Mouse (Mus musculus): ENCODE data around the gene Slc2a5. TPM values are rescaled to one million over a fixed set of nuclear protein-coding genes. Genes with fewer than 3 reads are reported as not detected.

The Slc2a5 gene
- 1.1 and 1.8 TPM in 2 replicates for polyA plus RNA-seq (2014; fragmentation: Nextera tagmentation; extraction: Ambion mirVana)

- peak; percentile 62 for DNase-seq (ENCODE audit: low spot score)
- Histone ChIP-seq H3K27ac (replicated peaks; ENCODE audit: low read depth, low read length) (no peak within 1 kb of the TSS), H3K9me3 (ENCODE audit: control insufficient read depth, low read length) (no peaks in the 10 kb centered on the region), H3K27me3 (ENCODE audit: control insufficient read depth, insufficient read depth, low read length) (no peaks in the 10 kb centered on the region), H3K4me1 (ENCODE audit: control insufficient read depth, insufficient read depth, low read length) (peaks cover 18% of the 10 kb centered on the region), H3K4me2 (ENCODE audit: low read depth, severe bottlenecking) (peak within 1 kb of the TSS; percentile 33), H3K36me3 (ENCODE audit: control insufficient read depth, insufficient read depth, low read length) (no peaks in the 10 kb centered on the region), H3K4me3 (ENCODE audit: low read depth, low read length) (no peak within 1 kb of the TSS), H3K9ac (ENCODE audit: low read length) (no peak within 1 kb of the TSS; the same call in 1 of the 2 replicates)
- peak; percentile 34; the same call in 1 of the 2 replicates for ATAC-seq (ENCODE audit: insufficient number of reproducible peaks, low FRiP score, low TSS enrichment, low read depth)
- 6% methylated on average over 15 of the region's 15 CpGs for WGBS
Observed at GRCm38 (mm10) chr4:150119055-150119454, at the start of gene Slc2a5. Slc2a5 (plus strand) TSS chr4:150119283.

GRCm38 (mm10) chr4:150070136-150070535, 48.9 kb upstream of the Slc2a5 start:
- Histone ChIP-seq H3K27ac (replicated peaks; ENCODE audit: low read depth, low read length) (no peak overlapping the region), H3K4me3 (ENCODE audit: low read depth, low read length) (no peak overlapping the region), H3K36me3 (ENCODE audit: control insufficient read depth, insufficient read depth, low read length) (no peaks in the 10 kb centered on the region), H3K9me3 (ENCODE audit: control insufficient read depth, low read length) (no peaks in the 10 kb centered on the region), H3K9ac (ENCODE audit: low read length) (no peak overlapping the region), H3K27me3 (ENCODE audit: control insufficient read depth, insufficient read depth, low read length) (no peaks in the 10 kb centered on the region), H3K4me2 (ENCODE audit: low read depth, severe bottlenecking) (no peak overlapping the region), H3K4me1 (ENCODE audit: control insufficient read depth, insufficient read depth, low read length) (0 out of 2 replicates have a peak, but pooled peaks cover 5% of the 10 kb centered on the region)
- no peak for ATAC-seq (ENCODE audit: insufficient number of reproducible peaks, low FRiP score, low TSS enrichment, low read depth)
- 62% methylated on average over 8 of the region's 8 CpGs for WGBS
- DNase-seq (ENCODE audit: low spot score), result no peak

- ATAC-seq (ENCODE audit: insufficient number of reproducible peaks, low FRiP score, low TSS enrichment, low read depth), result 0 out of 2 replicates have a peak, but pooled peaks have one; percentile 54
- Histone ChIP-seq H3K9ac (ENCODE audit: low read length) (no peak overlapping the region), H3K4me3 (ENCODE audit: low read depth, low read length) (no peak overlapping the region), H3K27ac (replicated peaks; ENCODE audit: low read depth, low read length) (no peak overlapping the region), H3K4me1 (ENCODE audit: control insufficient read depth, insufficient read depth, low read length) (0 out of 2 replicates have a peak, but pooled peaks cover 5% of the 10 kb centered on the region), H3K4me2 (ENCODE audit: low read depth, severe bottlenecking) (no peak overlapping the region), H3K36me3 (ENCODE audit: control insufficient read depth, insufficient read depth, low read length) (no peaks in the 10 kb centered on the region), H3K9me3 (ENCODE audit: control insufficient read depth, low read length) (no peaks in the 10 kb centered on the region), H3K27me3 (ENCODE audit: control insufficient read depth, insufficient read depth, low read length) (no peaks in the 10 kb centered on the region)
- DNase-seq (ENCODE audit: low spot score), result no peak
- WGBS, result 59% methylated on average over 15 of the region's 15 CpGs
Observed at GRCm38 (mm10) chr4:150072416-150073101, 46.5 kb upstream of the Slc2a5 start.

GRCm38 (mm10) chr4:150073102-150073473, 46.0 kb upstream of the Slc2a5 start:
- DNase-seq (ENCODE audit: low spot score), result peak; percentile 72
- Histone ChIP-seq H3K36me3 (ENCODE audit: control insufficient read depth, insufficient read depth, low read length) (no peaks in the 10 kb centered on the region), H3K27ac (replicated peaks; ENCODE audit: low read depth, low read length) (no peak overlapping the region), H3K27me3 (ENCODE audit: control insufficient read depth, insufficient read depth, low read length) (no peaks in the 10 kb centered on the region), H3K9ac (ENCODE audit: low read length) (no peak overlapping the region), H3K4me3 (ENCODE audit: low read depth, low read length) (no peak overlapping the region), H3K4me2 (ENCODE audit: low read depth, severe bottlenecking) (no peak overlapping the region), H3K4me1 (ENCODE audit: control insufficient read depth, insufficient read depth, low read length) (0 out of 2 replicates have a peak, but pooled peaks cover 5% of the 10 kb centered on the region), H3K9me3 (ENCODE audit: control insufficient read depth, low read length) (no peaks in the 10 kb centered on the region)
- 19% methylated on average over 8 of the region's 8 CpGs for WGBS
- ATAC-seq (ENCODE audit: insufficient number of reproducible peaks, low FRiP score, low TSS enrichment, low read depth), result no peak

GRCm38 (mm10) chr4:150075350-150075749, 43.7 kb upstream of the Slc2a5 start:
- Histone ChIP-seq H3K4me2 (ENCODE audit: low read depth, severe bottlenecking) (no peak overlapping the region), H3K9me3 (ENCODE audit: control insufficient read depth, low read length) (no peaks in the 10 kb centered on the region), H3K4me3 (ENCODE audit: low read depth, low read length) (no peak overlapping the region), H3K9ac (ENCODE audit: low read length) (no peak overlapping the region), H3K36me3 (ENCODE audit: control insufficient read depth, insufficient read depth, low read length) (no peaks in the 10 kb centered on the region), H3K27ac (replicated peaks; ENCODE audit: low read depth, low read length) (no peak overlapping the region), H3K4me1 (ENCODE audit: control insufficient read depth, insufficient read depth, low read length) (no peaks in the 10 kb centered on the region), H3K27me3 (ENCODE audit: control insufficient read depth, insufficient read depth, low read length) (no peaks in the 10 kb centered on the region)
- WGBS, result 87% methylated on average over 7 of the region's 7 CpGs
- no peak for DNase-seq (ENCODE audit: low spot score)
- ATAC-seq (ENCODE audit: insufficient number of reproducible peaks, low FRiP score, low TSS enrichment, low read depth), result no peak

GRCm38 (mm10) chr4:150076147-150076546, 42.9 kb upstream of the Slc2a5 start:
- Histone ChIP-seq H3K9me3 (ENCODE audit: control insufficient read depth, low read length) (no peaks in the 10 kb centered on the region), H3K27me3 (ENCODE audit: control insufficient read depth, insufficient read depth, low read length) (no peaks in the 10 kb centered on the region), H3K9ac (ENCODE audit: low read length) (no peak overlapping the region), H3K27ac (replicated peaks; ENCODE audit: low read depth, low read length) (no peak overlapping the region), H3K4me3 (ENCODE audit: low read depth, low read length) (no peak overlapping the region), H3K4me1 (ENCODE audit: control insufficient read depth, insufficient read depth, low read length) (no peaks in the 10 kb centered on the region), H3K4me2 (ENCODE audit: low read depth, severe bottlenecking) (no peak overlapping the region), H3K36me3 (ENCODE audit: control insufficient read depth, insufficient read depth, low read length) (no peaks in the 10 kb centered on the region)
- WGBS, result 36% methylated on average over 18 of the region's 18 CpGs
- DNase-seq (ENCODE audit: low spot score) (no peak), ATAC-seq (ENCODE audit: insufficient number of reproducible peaks, low FRiP score, low TSS enrichment, low read depth) (no peak)

- ATAC-seq (ENCODE audit: insufficient number of reproducible peaks, low FRiP score, low TSS enrichment, low read depth), result no peak
- 83% methylated on average over 2 of the region's 2 CpGs for WGBS
Observed at GRCm38 (mm10) chr4:150078646-150079045, 40.4 kb upstream of the Slc2a5 start.

GRCm38 (mm10) chr4:150079244-150079643, 39.8 kb upstream of the Slc2a5 start:
- Histone ChIP-seq H3K27me3 (ENCODE audit: control insufficient read depth, insufficient read depth, low read length) (no peaks in the 10 kb centered on the region), H3K9me3 (ENCODE audit: control insufficient read depth, low read length) (no peaks in the 10 kb centered on the region), H3K36me3 (ENCODE audit: control insufficient read depth, insufficient read depth, low read length) (no peaks in the 10 kb centered on the region), H3K9ac (ENCODE audit: low read length) (no peak overlapping the region), H3K27ac (replicated peaks; ENCODE audit: low read depth, low read length) (no peak overlapping the region), H3K4me2 (ENCODE audit: low read depth, severe bottlenecking) (no peak overlapping the region), H3K4me1 (ENCODE audit: control insufficient read depth, insufficient read depth, low read length) (no peaks in the 10 kb centered on the region), H3K4me3 (ENCODE audit: low read depth, low read length) (no peak overlapping the region)
- WGBS, result 74% methylated on average over 7 of the region's 7 CpGs
- DNase-seq (ENCODE audit: low spot score) (no peak), ATAC-seq (ENCODE audit: insufficient number of reproducible peaks, low FRiP score, low TSS enrichment, low read depth) (no peak)

More at GRCm38 (mm10) chr4:150078646-150079045, 40.4 kb upstream of the Slc2a5 start:
- H3K36me3 ChIP-seq (ENCODE audit: control insufficient read depth, insufficient read depth, low read length), result no peaks in the 10 kb centered on the region
- H3K4me1 ChIP-seq (ENCODE audit: control insufficient read depth, insufficient read depth, low read length), result no peaks in the 10 kb centered on the region
- no peak overlapping the region for H3K9ac ChIP-seq (ENCODE audit: low read length)
- no peak overlapping the region for H3K27ac ChIP-seq (replicated peaks; ENCODE audit: low read depth, low read length)
- no peaks in the 10 kb centered on the region for H3K27me3 ChIP-seq (ENCODE audit: control insufficient read depth, insufficient read depth, low read length)
- H3K9me3 ChIP-seq (ENCODE audit: control insufficient read depth, low read length), result no peaks in the 10 kb centered on the region
- no peak for DNase-seq (ENCODE audit: low spot score)
- H3K4me2 ChIP-seq (ENCODE audit: low read depth, severe bottlenecking), result no peak overlapping the region
- no peak overlapping the region for H3K4me3 ChIP-seq (ENCODE audit: low read depth, low read length)

All from limb, embryonic 11.5 days (tissue).